Mouse (Mus musculus) liver, postnatal 0 days (tissue): Measurements from ENCODE around the gene Pde4d.

ENCODE experiments used
- CTCF ChIP-seq: sonication (generic); IDR thresholded peaks from 2 replicates; pipeline ENCODE4 v1.5.1; 2016; ENCODE audit warnings: antibody characterized with exemption, low read depth
- EP300 ChIP-seq: IDR thresholded peaks from 2 replicates; pipeline ENCODE4 v1.6.1; 2016; ENCODE audit warnings: antibody characterized with exemption, low read depth, mild to moderate bottlenecking

DNA sequence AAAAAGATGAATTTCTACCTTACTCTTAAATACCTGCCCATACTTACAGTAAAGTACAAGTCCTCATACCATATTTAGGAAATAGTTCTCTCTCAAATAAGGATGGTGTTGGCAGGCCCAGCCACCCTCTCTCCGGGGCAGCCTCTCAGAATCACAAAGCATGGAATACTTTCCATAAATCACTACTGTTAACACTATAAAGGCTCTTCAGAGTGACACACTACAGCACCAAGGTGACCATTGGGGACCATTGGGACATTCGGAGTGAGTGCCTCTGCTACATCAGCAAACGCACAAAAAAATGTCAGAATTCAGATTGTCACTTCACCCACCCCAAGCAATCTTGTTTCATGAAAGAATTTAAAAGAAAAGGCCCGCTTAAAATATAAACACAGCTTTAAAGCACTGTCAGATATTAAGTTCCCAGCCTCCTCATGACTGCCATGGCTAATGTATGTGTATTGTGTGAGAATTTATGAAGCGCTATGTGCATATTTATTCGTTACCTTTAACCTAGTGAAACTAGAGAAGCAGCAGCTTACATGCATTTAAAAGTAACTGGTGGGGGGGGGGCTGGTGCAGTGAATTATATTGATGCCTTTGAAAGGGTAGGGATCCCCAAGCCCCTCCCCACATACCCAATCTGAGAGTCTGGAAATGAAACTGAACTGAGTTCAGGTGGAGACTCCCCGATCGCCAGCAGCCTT, 769.4 kb downstream of the Pde4d start:
- TF ChIP-seq CTCF (no peak), EP300 (no peak)
